Mouse (Mus musculus) layer of hippocampus, postnatal 25 days (tissue): Measurements from ENCODE around the gene Rhobtb1. TPM values are rescaled to one million over a fixed set of nuclear protein-coding genes. Genes with fewer than 3 reads are reported as not detected.

ENCODE experiments used
- DNase-seq, 2 experiments: peaks; one replicate each; pipeline ENCODE4 v3.0.0; 2022; ENCODE audit warnings: mixed read lengths in 2 of 2, low spot score in 1 of 2; ENCODE audit errors: extremely low spot score in 1 of 2
- total RNA-seq, 2 experiments: library from RNA; stranded (reverse); gene quantifications; 2 replicates each; pipeline ENCODE4 v1.2.3; 2021

The Rhobtb1 gene
- total RNA-seq, 2 experiments from 2014 or later, result 6.8 to 10.3 TPM

GRCm38 (mm10) chr10:69162577-69162976 is 11.3 kb downstream of the Rhobtb1 start:
- DNase-seq, result no peak

- no peak for DNase-seq
Observed at GRCm38 (mm10) chr10:69163216-69163615, 12.0 kb downstream of the Rhobtb1 start.

GRCm38 (mm10) chr10:69165125-69165524 is 13.9 kb downstream of the Rhobtb1 start:
- peak in 1 of 2 experiments; percentile 27 for DNase-seq

GRCm38 (mm10) chr10:69165847-69166246 is 14.6 kb downstream of the Rhobtb1 start:
- no peak for DNase-seq

GRCm38 (mm10) chr10:69166514-69166913 is 15.3 kb downstream of the Rhobtb1 start:
- no peak for DNase-seq

GRCm38 (mm10) chr10:69172412-69172811 is 21.2 kb downstream of the Rhobtb1 start:
- no peak for DNase-seq

- DNase-seq, result no peak
Observed at GRCm38 (mm10) chr10:69176116-69176515, 24.9 kb downstream of the Rhobtb1 start.

GRCm38 (mm10) chr10:69179341-69179740 is 28.1 kb downstream of the Rhobtb1 start:
- DNase-seq, result no peak

GRCm38 (mm10) chr10:69180997-69181396 is 29.8 kb downstream of the Rhobtb1 start:
- DNase-seq, result no peak

GRCm38 (mm10) chr10:69184903-69185302 is 33.7 kb downstream of the Rhobtb1 start:
- DNase-seq, result no peak

- no peak for DNase-seq
Observed at GRCm38 (mm10) chr10:69185431-69185830, 34.2 kb downstream of the Rhobtb1 start.

GRCm38 (mm10) chr10:69185894-69186893 is 35.0 kb downstream of the Rhobtb1 start:
- peak; percentile 25 to 58 for DNase-seq

- DNase-seq, result no peak
Observed at GRCm38 (mm10) chr10:69187773-69188443, 36.7 kb downstream of the Rhobtb1 start.

- no peak for DNase-seq
Observed at GRCm38 (mm10) chr10:69190434-69191160, 39.4 kb downstream of the Rhobtb1 start.

- no peak for DNase-seq
Observed at GRCm38 (mm10) chr10:69192266-69192665, 41.0 kb downstream of the Rhobtb1 start.

- DNase-seq, result no peak
Observed at GRCm38 (mm10) chr10:69193721-69194120, 42.5 kb downstream of the Rhobtb1 start.

GRCm38 (mm10) chr10:69204677-69205400 is 53.6 kb downstream of the Rhobtb1 start:
- DNase-seq, result no peak

- DNase-seq, result no peak
Observed at GRCm38 (mm10) chr10:69206081-69206480, 54.8 kb downstream of the Rhobtb1 start.

GRCm38 (mm10) chr10:69207481-69207880 is 56.2 kb downstream of the Rhobtb1 start:
- no peak for DNase-seq
